In the genomic region with DNA sequence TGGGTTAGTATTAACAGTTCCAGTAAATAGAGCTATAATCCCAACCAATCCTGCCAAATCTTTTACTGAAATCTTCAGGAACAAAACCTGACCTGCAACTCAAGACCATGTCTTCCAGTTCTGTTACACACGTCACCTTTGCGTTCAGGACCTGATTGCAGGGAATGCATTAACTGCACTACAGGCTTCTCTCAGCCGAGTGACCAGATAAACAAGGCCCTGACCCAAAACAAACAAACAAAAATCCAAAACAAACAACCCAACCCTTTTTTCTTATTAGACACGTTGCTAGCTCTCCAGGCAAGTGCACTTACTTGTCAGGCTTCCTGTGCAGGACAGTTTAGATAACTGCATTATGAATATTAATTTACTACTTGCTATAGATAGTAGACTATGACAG, we compare ENCODE assay signal across 19 mouse cellular contexts. TPM values are rescaled to one million over a fixed set of nuclear protein-coding genes. Genes with fewer than 3 reads are reported as not detected.
DNase-seq lines count a peak whose midpoint lies in the region; ATAC-seq and TF ChIP-seq lines count a peak whose summit lies in the region.
"Had no signal": no experiment of that assay in that cellular context is flagged by ENCODE, and none has a peak within 500 bp of the region (broad histone marks: within the 10 kb centered on the region; RNA-seq: fewer than 3 reads in every experiment).

No protein-coding gene starts in this region.

- peaks cover 4% of the 10 kb centered on the region; the same call in 1 of the 2 replicates for H3K36me3 ChIP-seq in intestine, postnatal 0 days (ENCODE audit: control insufficient read depth, insufficient read depth)
- peaks cover under 1% of the 10 kb centered on the region; the same call in 1 of the 2 replicates for H3K36me3 ChIP-seq in intestine, embryonic 15.5 days
- peaks cover 5% of the 10 kb centered on the region; the same call in 1 of the 2 replicates for H3K36me3 ChIP-seq in neural tube, embryonic 15.5 days

- no peaks in the 10 kb centered on the region for H3K27me3 ChIP-seq in intestine, postnatal 0 days (replicated peaks; ENCODE audit: control insufficient read depth, insufficient read depth, low read length)
- H3K27me3 ChIP-seq in intestine, embryonic 15.5 days (replicated peaks), result no peaks in the 10 kb centered on the region
- no peaks in the 10 kb centered on the region for H3K27me3 ChIP-seq in neural tube, embryonic 15.5 days (replicated peaks)
- H3K27me3 ChIP-seq: embryonic facial prominence, embryonic 13.5 days; forebrain, embryonic 13.5 days; heart, embryonic 12.5 days had no signal

- peak; percentile 28 for DNase-seq in lung, postnatal 36 days
- DNase-seq in lung, postnatal 14 days, result no peak
- peak; percentile 25 for DNase-seq in fat pad, adult 2 months (ENCODE audit: extremely low read depth, low read depth, low spot score)
- DNase-seq: adrenal gland, postnatal 10 days; cerebellum, adult 11-12 months; cerebellum, adult 9-10 months; cerebellum, postnatal 25 days; forebrain, postnatal 0 days; gastrocnemius, postnatal 25 days; heart, adult 18-20 months had no signal

- H3K4me2 ChIP-seq in intestine, postnatal 0 days (replicated peaks; ENCODE audit: low read depth), result 0 out of 2 replicates have a peak overlapping the region, but pooled peaks have one; percentile 4
- no peak overlapping the region for H3K4me2 ChIP-seq in intestine, embryonic 15.5 days (replicated peaks)
- H3K4me2 ChIP-seq in neural tube, embryonic 15.5 days, result no peak overlapping the region
- H3K4me2 ChIP-seq: embryonic facial prominence, embryonic 13.5 days; forebrain, embryonic 13.5 days; heart, embryonic 12.5 days had no signal

- TF ChIP-seq POLR2A in olfactory bulb, adult 2 months (IDR thresholded peaks at IDR 0.05; ENCODE audit: insufficient read depth, low read depth, low read length), result no peak

- TF ChIP-seq CTCF in intestine, postnatal 0 days (IDR thresholded peaks at IDR 0.05; ENCODE audit: low read depth), result no peak
- no peak for TF ChIP-seq CTCF in olfactory bulb, adult 2 months (IDR thresholded peaks at IDR 0.05; ENCODE audit: insufficient read depth, low read depth, low read length)

- no peak for ATAC-seq in intestine, postnatal 0 days
- ATAC-seq in intestine, embryonic 15.5 days, result no peak
- no peak for ATAC-seq in neural tube, embryonic 15.5 days (ENCODE audit: low FRiP score)
- ATAC-seq: forebrain, embryonic 13.5 days; forebrain, postnatal 0 days; hindbrain, embryonic 16.5 days; inflammation-experienced regulatory T-cells, adult 6 months had no signal

- no peaks in the 10 kb centered on the region for H3K9me3 ChIP-seq in intestine, postnatal 0 days (ENCODE audit: control insufficient read depth)
- H3K9me3 ChIP-seq in intestine, embryonic 15.5 days, result no peaks in the 10 kb centered on the region
- H3K9me3 ChIP-seq in neural tube, embryonic 15.5 days (replicated peaks), result no peaks in the 10 kb centered on the region
- H3K9me3 ChIP-seq: embryonic facial prominence, embryonic 13.5 days; forebrain, embryonic 13.5 days; heart, embryonic 12.5 days had no signal

- 0 out of 2 replicates have a peak, but pooled peaks cover 6% of the 10 kb centered on the region for H3K4me1 ChIP-seq in intestine, postnatal 0 days (replicated peaks; ENCODE audit: control insufficient read depth, insufficient read depth, low read length)
- peaks cover 19% of the 10 kb centered on the region for H3K4me1 ChIP-seq in intestine, embryonic 15.5 days (replicated peaks)
- peaks cover 14% of the 10 kb centered on the region for H3K4me1 ChIP-seq in olfactory bulb, adult 2 months (ENCODE audit: control insufficient read depth, insufficient read depth, low read length)
- H3K4me1 ChIP-seq in neural tube, embryonic 15.5 days, result peaks cover 15% of the 10 kb centered on the region
- H3K4me1 ChIP-seq: forebrain, embryonic 13.5 days had no signal

- 40% methylated on average over 4 of the region's 4 CpGs for WGBS in intestine, postnatal 0 days
- WGBS in intestine, embryonic 15.5 days, result 55% methylated on average over 4 of the region's 4 CpGs
- WGBS in olfactory bulb, adult 2 months, result 50% methylated on average over 4 of the region's 4 CpGs
- 82% methylated on average over 4 of the region's 4 CpGs for WGBS in neural tube, embryonic 15.5 days

- H3K9ac ChIP-seq in intestine, postnatal 0 days (ENCODE audit: low read depth, low read length), result no peak overlapping the region
- no peak overlapping the region for H3K9ac ChIP-seq in intestine, embryonic 15.5 days
- no peak overlapping the region for H3K9ac ChIP-seq in neural tube, embryonic 15.5 days (replicated peaks)
- H3K9ac ChIP-seq: embryonic facial prominence, embryonic 13.5 days; forebrain, embryonic 13.5 days; forebrain, postnatal 0 days; heart, embryonic 12.5 days had no signal

- no peak overlapping the region for H3K27ac ChIP-seq in intestine, postnatal 0 days (ENCODE audit: low read depth, low read length)
- H3K27ac ChIP-seq in intestine, embryonic 15.5 days, result no peak overlapping the region
- peak overlapping the region; percentile 78 for H3K27ac ChIP-seq in olfactory bulb, adult 2 months (ENCODE audit: insufficient read depth, low read depth, low read length)
- no peak overlapping the region for H3K27ac ChIP-seq in neural tube, embryonic 15.5 days (replicated peaks)
- H3K27ac ChIP-seq: embryonic facial prominence, embryonic 13.5 days; forebrain, embryonic 13.5 days had no signal

- no peak overlapping the region for H3K4me3 ChIP-seq in intestine, postnatal 0 days (ENCODE audit: low read depth, low read length)
- H3K4me3 ChIP-seq in intestine, embryonic 15.5 days (replicated peaks), result no peak overlapping the region
- no peak overlapping the region for H3K4me3 ChIP-seq in olfactory bulb, adult 2 months (ENCODE audit: insufficient read depth, low read depth, low read length)
- H3K4me3 ChIP-seq in neural tube, embryonic 15.5 days (replicated peaks), result no peak overlapping the region
- H3K4me3 ChIP-seq: embryonic facial prominence, embryonic 13.5 days; forebrain, embryonic 13.5 days; heart, embryonic 12.5 days had no signal

RNA-seq across cellular contexts. Expression of a gene that starts 17.3 kb away (rescaled TPM):
- 132 and 134 TPM in 2 replicates for polyA plus RNA-seq in intestine, postnatal 0 days (2015; fragmentation: Nextera tagmentation; extraction: Ambion mirVana)
- 169 and 180 TPM in 2 replicates for polyA plus RNA-seq in intestine, embryonic 15.5 days (2015; fragmentation: Nextera tagmentation; extraction: Ambion mirVana)
- not detected in 2 replicates for polyA plus RNA-seq in olfactory bulb, adult 2 months (2012; ENCODE audit: insufficient read depth, insufficient read length, low replicate concordance, missing spikeins)
- 165 and 174 TPM in 2 replicates for polyA plus RNA-seq in neural tube, embryonic 15.5 days (2015; fragmentation: Nextera tagmentation; extraction: Ambion mirVana)

RNA-seq across cellular contexts. Expression of a gene that starts 36.0 kb away (rescaled TPM):
- 13.5 and 16.2 TPM in 2 replicates for polyA plus RNA-seq in intestine, postnatal 0 days (2015; fragmentation: Nextera tagmentation; extraction: Ambion mirVana)
- 58.8 and 60.8 TPM in 2 replicates for polyA plus RNA-seq in intestine, embryonic 15.5 days (2015; fragmentation: Nextera tagmentation; extraction: Ambion mirVana)
- not detected in 2 replicates for polyA plus RNA-seq in olfactory bulb, adult 2 months (2012; ENCODE audit: insufficient read depth, insufficient read length, low replicate concordance, missing spikeins)
- polyA plus RNA-seq in neural tube, embryonic 15.5 days (2015; fragmentation: Nextera tagmentation; extraction: Ambion mirVana), result 28.2 and 34.6 TPM in 2 replicates
